Comparison of ENCODE assay signal across 19 mouse cellular contexts in the genomic region with DNA sequence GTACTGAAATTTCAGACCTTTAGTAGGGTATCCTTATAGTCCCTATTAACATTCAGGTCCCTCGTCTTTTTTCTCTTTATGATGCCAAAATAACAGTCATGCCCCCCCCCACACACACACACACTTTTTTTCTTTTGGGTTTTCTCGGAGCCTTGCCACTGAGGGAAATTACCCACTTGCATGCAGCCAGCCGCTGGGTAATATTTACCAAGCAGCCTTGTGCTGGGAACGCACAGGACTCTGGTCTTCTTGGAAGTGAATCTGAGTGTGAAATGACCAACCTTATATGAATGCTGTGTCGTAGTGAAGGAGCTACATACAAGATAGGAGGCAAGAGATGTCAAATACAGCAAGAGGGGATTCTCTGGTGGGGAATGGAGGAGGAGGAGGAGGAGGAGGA. TPM values are rescaled to one million over a fixed set of nuclear protein-coding genes. Genes with fewer than 3 reads are reported as not detected.
DNase-seq lines count a peak whose midpoint lies in the region; ATAC-seq lines count a peak whose summit lies in the region.
"Had no signal": no experiment of that assay in that cellular context is flagged by ENCODE, and none has a peak within 500 bp of the region (broad histone marks: within the 10 kb centered on the region; RNA-seq: fewer than 3 reads in every experiment).

No protein-coding gene starts in this region.

- no peak overlapping the region for H3K4me2 ChIP-seq in kidney, embryonic 15.5 days
- H3K4me2 ChIP-seq: embryonic facial prominence, embryonic 12.5 days; forebrain, embryonic 13.5 days; forebrain, embryonic 15.5 days had no signal

- ATAC-seq in kidney, embryonic 15.5 days (replicated peaks; ENCODE audit: low FRiP score) = no peak
- ATAC-seq: forebrain, embryonic 13.5 days; forebrain, embryonic 15.5 days had no signal

- WGBS in kidney, embryonic 15.5 days = 75% methylated on average over 5 of the region's 5 CpGs

- H3K36me3 ChIP-seq in kidney, embryonic 15.5 days = no peaks in the 10 kb centered on the region
- H3K36me3 ChIP-seq: embryonic facial prominence, embryonic 10.5 days; embryonic facial prominence, embryonic 12.5 days; forebrain, embryonic 15.5 days had no signal

- DNase-seq in kidney, adult 18-20 months = peak; percentile 59
- no peak for DNase-seq in kidney, postnatal 4 days
- peak; percentile 47 to 57 for DNase-seq in kidney, adult 8-10 months
- peak; percentile 51 for DNase-seq in kidney, postnatal 14 days
- DNase-seq in kidney, adult 11 months = no peak
- DNase-seq in kidney, postnatal 36 days = peak; percentile 53 to 57
- DNase-seq in cerebellum, adult 18-20 months = no peak
- DNase-seq: adrenal gland, adult 2 months; adrenal gland, postnatal 10 days; adrenal gland, postnatal 25 days; cerebellum, adult 11 months; cerebellum, adult 2 months; cerebellum, adult 9-10 months; cerebellum, postnatal 25 days had no signal

- no peak overlapping the region for H3K4me3 ChIP-seq in kidney, embryonic 15.5 days (replicated peaks)
- H3K4me3 ChIP-seq: embryonic facial prominence, embryonic 10.5 days; embryonic facial prominence, embryonic 12.5 days; forebrain, embryonic 13.5 days; forebrain, embryonic 15.5 days had no signal

- no peaks in the 10 kb centered on the region for H3K27me3 ChIP-seq in kidney, embryonic 15.5 days
- H3K27me3 ChIP-seq: embryonic facial prominence, embryonic 12.5 days; forebrain, embryonic 13.5 days; forebrain, embryonic 15.5 days had no signal

- no peak overlapping the region for H3K9ac ChIP-seq in kidney, embryonic 15.5 days
- H3K9ac ChIP-seq: embryonic facial prominence, embryonic 12.5 days; forebrain, embryonic 13.5 days; forebrain, embryonic 15.5 days had no signal

- H3K4me1 ChIP-seq in kidney, embryonic 15.5 days = 0 out of 2 replicates have a peak, but pooled peaks cover 14% of the 10 kb centered on the region

- no peaks in the 10 kb centered on the region for H3K9me3 ChIP-seq in kidney, embryonic 15.5 days (replicated peaks)
- H3K9me3 ChIP-seq: embryonic facial prominence, embryonic 10.5 days; embryonic facial prominence, embryonic 12.5 days; forebrain, embryonic 13.5 days; forebrain, embryonic 15.5 days had no signal

- no peak overlapping the region for H3K27ac ChIP-seq in kidney, embryonic 15.5 days
- H3K27ac ChIP-seq: embryonic facial prominence, embryonic 10.5 days; embryonic facial prominence, embryonic 12.5 days; forebrain, embryonic 13.5 days; forebrain, embryonic 15.5 days had no signal

RNA-seq across cellular contexts. Expression of a gene that starts 24.8 kb away (rescaled TPM):
- 20.3 and 22.3 TPM in 2 replicates for polyA plus RNA-seq in kidney, embryonic 15.5 days (2015; fragmentation: Nextera tagmentation; extraction: Ambion mirVana)

Comparison
In these comparisons a context has a peak if more than half of its experiments do, and no peak if none do; other contexts are left out.
1. DNase-seq: peak in kidney, adult 18-20 months (single experiment), kidney, adult 8-10 months (2 of 2), kidney, postnatal 14 days (single experiment) and kidney, postnatal 36 days (2 of 2); none in kidney, postnatal 4 days (0 of 2), kidney, adult 11 months (single experiment) and cerebellum, adult 18-20 months (0 of 2).